Mouse (Mus musculus) layer of hippocampus, adult 2 months (tissue): ENCODE results near the gene Ss18l2. TPM values are rescaled to one million over a fixed set of nuclear protein-coding genes. Genes with fewer than 3 reads are reported as not detected.

ENCODE experiments used
- DNase-seq, 2 experiments: peaks; one replicate each; pipeline ENCODE4 v3.0.0; 2022; ENCODE audit warnings: low spot score in 2 of 2
- H3K27ac ChIP-seq: fragments of 200-600 bp; 2 replicates; pipeline ENCODE4 v1.8.1; 2022
- H3K4me3 ChIP-seq: fragments of 200-600 bp; 2 replicates; pipeline ENCODE4 v1.8.1; 2022; ENCODE audit warnings: mild to moderate bottlenecking
- CTCF ChIP-seq: fragments of 200-600 bp; conservative IDR thresholded peaks from 2 replicates; pipeline ENCODE4 v1.8.1; 2022; ENCODE audit warnings: antibody characterized with exemption, mild to moderate bottlenecking, moderate library complexity
- total RNA-seq, 2 experiments: library from RNA; stranded (reverse); gene quantifications; 2 replicates each; pipeline ENCODE4 v1.2.3; 2021

Ss18l2 gene
- total RNA-seq, 2 experiments from 2014 or later = 71.8 to 78.8 TPM

DNA sequence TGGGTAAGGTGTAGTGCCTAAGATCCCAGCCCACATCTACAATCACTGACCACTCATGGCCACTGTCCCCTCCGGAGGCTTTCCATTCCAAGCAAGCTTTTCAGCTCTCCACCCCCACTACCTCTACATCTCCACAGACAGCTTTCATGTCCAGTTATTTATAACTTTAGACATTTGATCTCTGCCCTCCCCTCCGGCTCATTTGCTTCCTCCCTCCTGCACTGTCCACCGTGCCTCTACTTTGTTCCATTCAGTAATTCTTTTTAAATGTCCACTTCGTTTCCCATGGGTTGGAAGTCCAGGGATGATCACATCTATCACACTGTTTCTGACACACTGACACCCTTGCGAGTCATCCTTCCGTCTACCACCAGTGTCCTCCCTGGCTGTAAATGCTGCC is 2.3 kb upstream of the Ss18l2 start:
- H3K4me3 ChIP-seq = no peak overlapping the region
- no peak overlapping the region for H3K27ac ChIP-seq
- no peak for TF ChIP-seq CTCF
- no peak for DNase-seq

GRCm38 (mm10) chr9:121708506-121709486 is 1.3 kb upstream of the Ss18l2 start:
- H3K27ac ChIP-seq = no peak overlapping the region
- no peak for DNase-seq
- no peak overlapping the region for H3K4me3 ChIP-seq
- no peak for TF ChIP-seq CTCF

- H3K4me3 ChIP-seq = peak overlapping the region; percentile 83
- no peak; the same call in 1 of the 2 replicates for TF ChIP-seq CTCF
- no peak for DNase-seq
- peak overlapping the region; percentile 96 for H3K27ac ChIP-seq
Observed at GRCm38 (mm10) chr9:121710584-121710975, 451 bp downstream of the Ss18l2 start.

DNA sequence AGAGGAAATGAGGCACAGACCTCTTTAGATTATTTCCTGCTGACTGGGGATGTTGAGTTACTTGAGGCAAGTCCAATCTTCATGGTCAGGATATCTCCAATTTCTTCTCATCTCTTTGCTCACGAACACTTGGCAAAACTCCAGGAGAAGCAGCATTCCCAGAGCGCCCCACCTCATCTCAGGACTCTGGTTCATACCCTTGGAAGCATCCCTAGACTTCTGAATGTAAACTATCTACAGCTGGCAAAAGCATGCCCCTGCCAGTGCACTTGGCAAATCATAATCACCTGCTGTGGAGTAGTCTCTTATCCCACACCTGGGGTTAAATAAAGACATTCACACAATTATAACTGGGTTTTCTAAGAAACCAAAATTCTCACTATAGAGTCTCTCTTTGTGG is 6.9 kb downstream of the Ss18l2 start:
- Histone ChIP-seq H3K4me3 (no peak overlapping the region), H3K27ac (no peak overlapping the region)
- no peak for TF ChIP-seq CTCF
- DNase-seq = no peak

GRCm38 (mm10) chr9:121718070-121718705 is 8.1 kb downstream of the Ss18l2 start:
- DNase-seq = no peak
- peak overlapping the region; percentile 64 for H3K4me3 ChIP-seq
- peak overlapping the region; percentile 90 for H3K27ac ChIP-seq
- peak; percentile 26; the same call in 1 of the 2 replicates for TF ChIP-seq CTCF

- peak within 1 kb of the TSS; percentile 90 for H3K27ac ChIP-seq
Observed at GRCm38 (mm10) chr9:121718792-121719318, 8.7 kb downstream of the Ss18l2 start, which contains the start of gene Nktr. Gene Nktr, plus strand, starts transcription at chr9:121719169.

DNA sequence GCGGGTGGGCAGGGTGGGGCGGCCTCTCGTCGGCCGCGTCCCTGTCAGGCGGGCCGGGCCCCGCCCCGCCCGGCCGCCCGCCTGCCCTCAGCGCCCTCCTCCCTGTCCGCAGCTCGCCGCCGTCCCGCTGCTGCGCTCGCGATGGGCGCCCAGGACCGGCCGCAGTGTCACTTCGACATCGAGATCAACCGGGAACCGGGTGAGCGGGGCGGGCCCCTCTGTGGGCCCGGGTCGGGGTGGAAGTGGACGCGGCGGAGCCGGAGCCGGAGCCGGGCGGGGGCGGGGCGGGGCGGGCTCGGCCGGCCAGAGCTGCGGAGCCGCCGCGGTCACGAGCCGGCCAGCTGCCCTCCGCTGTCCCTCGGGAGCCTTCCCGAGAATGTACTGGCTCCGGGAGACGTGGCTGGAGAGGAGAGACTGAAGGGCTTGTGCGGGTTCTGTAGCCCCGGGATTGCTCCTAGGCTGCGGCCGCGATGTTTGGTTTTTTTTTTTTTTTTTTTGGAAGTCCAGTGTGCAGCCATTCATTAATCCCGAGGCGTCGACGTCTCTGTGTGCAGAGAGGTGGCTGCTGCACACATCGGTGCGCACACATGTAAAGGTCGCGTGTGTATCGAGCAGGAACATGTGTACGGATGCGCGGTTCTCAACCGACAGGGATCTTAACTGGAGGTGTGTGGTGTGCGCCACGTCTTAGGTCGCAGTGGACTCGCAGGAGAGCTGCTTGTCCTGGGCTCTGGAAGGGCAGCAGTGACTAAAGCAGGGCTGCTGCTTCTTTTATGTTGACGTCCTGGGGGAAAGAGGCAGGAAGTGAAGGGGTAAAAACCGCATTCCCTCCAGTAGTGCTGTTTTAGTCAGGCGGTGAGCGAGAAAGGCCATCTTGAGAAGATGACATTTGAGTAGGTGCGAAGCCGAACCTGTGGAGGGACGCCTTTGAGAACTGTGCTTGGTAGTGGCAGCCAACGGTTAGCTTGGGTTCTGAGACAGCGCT is 9.5 kb downstream of the Ss18l2 start:
- 0 out of 2 replicates have a peak, but pooled peaks have one; percentile 2 for TF ChIP-seq CTCF
- peak overlapping the region; percentile 70 for H3K4me3 ChIP-seq
- peak overlapping the region; percentile 90 for H3K27ac ChIP-seq
- no peak for DNase-seq

More at GRCm38 (mm10) chr9:121718792-121719318, 8.7 kb downstream of the Ss18l2 start, which contains the start of gene Nktr:
- peak; percentile 44 for TF ChIP-seq CTCF
- peak within 1 kb of the TSS; percentile 70 for H3K4me3 ChIP-seq
- peak; percentile 97 to 98 for DNase-seq

DNA sequence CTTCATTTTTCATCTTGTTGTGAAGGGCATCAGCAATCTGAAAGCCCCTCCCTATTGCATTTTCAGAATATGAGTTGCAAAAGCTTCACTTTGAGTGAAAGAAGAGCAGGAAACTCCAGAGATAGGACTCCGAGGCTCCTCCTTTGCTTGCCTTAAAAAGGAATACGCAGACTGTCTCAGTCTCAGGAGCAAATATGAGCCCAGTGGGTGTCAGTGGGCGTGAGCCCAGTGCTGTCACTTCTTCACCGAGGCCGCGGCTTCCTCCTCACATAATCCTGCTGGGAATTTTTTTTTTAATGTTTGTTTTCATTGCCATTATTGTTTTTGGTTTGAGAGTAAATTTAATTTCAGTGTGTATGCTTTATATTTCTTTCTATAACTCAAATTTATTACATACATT is 30.4 kb downstream of the Ss18l2 start:
- Histone ChIP-seq H3K27ac (no peak overlapping the region), H3K4me3 (no peak overlapping the region)
- TF ChIP-seq CTCF = no peak
- no peak for DNase-seq

- DNase-seq = no peak
- no peak overlapping the region for H3K4me3 ChIP-seq
- TF ChIP-seq CTCF = no peak
- H3K27ac ChIP-seq = no peak overlapping the region
Observed at GRCm38 (mm10) chr9:121741168-121741567, 31.0 kb downstream of the Ss18l2 start.

GRCm38 (mm10) chr9:121744051-121744450 is 33.9 kb downstream of the Ss18l2 start:
- no peak overlapping the region for H3K4me3 ChIP-seq
- TF ChIP-seq CTCF = no peak
- DNase-seq = no peak
- no peak overlapping the region for H3K27ac ChIP-seq

DNA sequence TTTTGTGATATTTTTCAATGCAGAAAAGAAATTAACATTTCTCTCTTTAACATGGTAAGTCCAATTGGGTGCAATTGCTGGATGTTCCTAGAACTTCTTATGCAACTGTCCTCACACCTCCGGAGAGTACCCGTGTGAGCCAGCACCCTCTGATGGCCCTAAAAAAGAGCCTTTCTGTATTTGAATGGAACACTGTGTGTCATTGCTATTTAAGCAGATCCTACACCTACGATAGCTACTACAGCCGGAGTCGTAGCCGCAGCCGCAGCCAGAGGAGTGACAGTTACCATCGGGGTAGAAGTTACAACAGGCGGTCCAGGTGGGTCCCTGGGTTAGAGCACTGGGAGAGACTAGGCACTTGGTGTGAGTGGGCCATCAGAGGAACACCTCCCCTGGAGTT is 42.6 kb downstream of the Ss18l2 start:
- Histone ChIP-seq H3K27ac (peak overlapping the region; percentile 54; the same call in 1 of the 2 replicates), H3K4me3 (no peak overlapping the region)
- TF ChIP-seq CTCF = no peak
- DNase-seq = no peak

DNA sequence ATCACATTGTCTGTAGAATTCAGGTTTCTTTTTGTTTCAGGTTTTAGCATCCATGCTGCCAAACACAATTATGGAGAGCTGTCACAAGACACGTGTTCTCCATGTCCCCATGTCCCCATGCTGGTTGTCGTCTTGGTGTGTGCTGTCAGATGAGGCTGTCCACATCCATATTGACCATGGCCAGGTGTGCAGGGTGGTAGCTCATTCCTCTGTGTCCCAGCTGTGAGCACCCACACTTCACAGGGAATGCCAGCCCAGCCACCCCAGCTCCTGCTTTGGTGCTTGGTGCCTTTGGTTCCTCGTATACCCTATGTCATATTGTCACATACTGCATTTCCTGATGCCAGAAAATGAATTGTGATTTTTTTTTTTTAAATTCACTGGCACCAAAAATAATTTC is 44.5 kb downstream of the Ss18l2 start:
- Histone ChIP-seq H3K4me3 (no peak overlapping the region), H3K27ac (no peak overlapping the region)
- TF ChIP-seq CTCF = no peak
- no peak for DNase-seq
